Mouse (Mus musculus): ENCODE results near the gene Adam8. TPM values are rescaled to one million over a fixed set of nuclear protein-coding genes. Genes with fewer than 3 reads are reported as not detected.

Adam8 gene
- polyA plus RNA-seq, 1 experiment from 2014 or later, result 2.7 TPM

DNA sequence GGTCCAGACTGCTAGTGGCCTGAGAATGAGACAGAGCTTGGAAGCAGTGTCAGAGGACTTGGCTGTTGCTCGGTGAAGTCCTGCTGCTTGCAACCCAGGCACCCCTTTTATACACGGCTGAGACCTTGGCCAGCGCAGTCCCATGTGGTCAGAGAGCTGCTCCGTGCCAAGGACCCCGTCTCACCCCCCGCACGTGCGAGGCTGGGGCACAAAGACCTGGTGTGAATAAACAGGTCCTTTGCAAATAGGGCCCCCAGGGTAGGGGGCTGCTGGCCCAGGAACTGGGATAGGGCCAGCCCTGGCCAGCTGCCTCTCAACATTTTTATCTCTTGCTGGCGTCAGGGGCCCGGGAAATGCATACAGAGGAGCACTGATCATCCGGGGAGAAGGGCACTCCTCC, 34.4 kb downstream of the Adam8 start:
- Histone ChIP-seq H3K27me3 (replicated peaks) (no peaks in the 10 kb centered on the region), H3K27ac (no peak overlapping the region), H3K36me3 (no peaks in the 10 kb centered on the region), H3K9me3 (no peaks in the 10 kb centered on the region), H3K4me3 (replicated peaks) (no peak overlapping the region), H3K9ac (no peak overlapping the region), H3K4me2 (no peak overlapping the region), H3K4me1 (0 out of 2 replicates have a peak, but pooled peaks cover 4% of the 10 kb centered on the region)
- 24% methylated on average over 11 of the region's 11 CpGs for WGBS
- no peak for ATAC-seq (ENCODE audit: insufficient read depth, low FRiP score, low read depth)

GRCm38 (mm10) chr7:139957437-139957836, 34.9 kb downstream of the Adam8 start:
- Histone ChIP-seq H3K27me3 (replicated peaks) (no peaks in the 10 kb centered on the region), H3K4me3 (replicated peaks) (no peak overlapping the region), H3K9ac (no peak overlapping the region), H3K27ac (no peak overlapping the region), H3K36me3 (no peaks in the 10 kb centered on the region), H3K4me1 (0 out of 2 replicates have a peak, but pooled peaks cover 4% of the 10 kb centered on the region), H3K4me2 (no peak overlapping the region), H3K9me3 (no peaks in the 10 kb centered on the region)
- no peak for ATAC-seq (ENCODE audit: insufficient read depth, low FRiP score, low read depth)
- WGBS, result 49% methylated on average over 11 of the region's 11 CpGs

DNA sequence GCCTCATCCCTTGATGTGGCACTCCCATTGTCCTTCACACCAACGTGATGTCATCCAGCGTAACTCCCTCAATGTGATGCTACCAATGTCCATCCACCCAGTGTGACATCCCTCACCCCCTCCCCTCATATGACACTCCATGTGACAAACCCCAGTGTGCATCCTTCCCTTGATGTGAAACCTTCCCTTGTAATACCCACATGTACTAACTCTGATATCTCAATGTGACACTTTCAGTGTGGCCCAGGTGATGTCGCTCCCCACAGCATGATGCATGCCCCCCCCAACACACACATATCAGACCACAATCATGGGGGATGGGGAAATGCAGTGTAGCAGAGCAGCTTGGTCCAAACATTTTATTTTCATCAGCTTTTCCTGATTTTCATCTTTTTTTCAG, 35.7 kb downstream of the Adam8 start:
- 66% methylated on average over 3 of the region's 3 CpGs for WGBS
- H3K4me3 ChIP-seq (replicated peaks), result no peak overlapping the region
- no peaks in the 10 kb centered on the region for H3K27me3 ChIP-seq (replicated peaks)
- 0 out of 2 replicates have a peak, but pooled peaks cover 4% of the 10 kb centered on the region for H3K4me1 ChIP-seq
- no peak overlapping the region for H3K4me2 ChIP-seq
- ATAC-seq (ENCODE audit: insufficient read depth, low FRiP score, low read depth), result no peak
- H3K27ac ChIP-seq, result no peak overlapping the region
- no peaks in the 10 kb centered on the region for H3K9me3 ChIP-seq
- H3K36me3 ChIP-seq, result no peaks in the 10 kb centered on the region
- no peak overlapping the region for H3K9ac ChIP-seq

DNA sequence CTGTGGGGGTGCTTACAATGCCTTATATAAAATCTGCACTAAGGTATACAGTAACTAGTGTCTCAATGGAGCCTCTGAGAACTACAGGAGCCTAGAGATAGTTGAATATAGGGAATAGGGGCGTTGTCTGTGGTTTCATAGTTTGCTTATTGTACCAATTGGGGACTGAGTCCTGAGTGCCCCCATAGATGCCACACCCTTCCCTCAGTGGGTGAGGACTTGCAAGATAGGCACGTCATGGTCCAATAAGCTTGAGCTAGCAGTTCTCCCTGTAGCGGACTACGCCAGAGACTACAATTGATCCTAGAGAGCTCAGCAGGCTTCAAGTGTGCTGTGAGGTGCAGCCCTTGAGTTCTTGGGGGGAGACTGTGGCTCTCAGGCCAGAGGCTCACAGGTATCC, 36.9 kb downstream of the Adam8 start:
- Histone ChIP-seq H3K9ac (no peak overlapping the region), H3K4me1 (0 out of 2 replicates have a peak, but pooled peaks cover 4% of the 10 kb centered on the region), H3K4me3 (replicated peaks) (no peak overlapping the region), H3K27me3 (replicated peaks) (no peaks in the 10 kb centered on the region), H3K4me2 (no peak overlapping the region), H3K27ac (no peak overlapping the region), H3K36me3 (no peaks in the 10 kb centered on the region), H3K9me3 (no peaks in the 10 kb centered on the region)
- WGBS, result 79% methylated on average over 4 of the region's 4 CpGs
- ATAC-seq (ENCODE audit: insufficient read depth, low FRiP score, low read depth), result no peak

- peaks cover 4% of the 10 kb centered on the region for H3K27me3 ChIP-seq (replicated peaks)
- no peak overlapping the region for H3K9ac ChIP-seq
- ATAC-seq (ENCODE audit: insufficient read depth, low FRiP score, low read depth), result no peak
- H3K4me1 ChIP-seq, result no peaks in the 10 kb centered on the region
- H3K4me2 ChIP-seq, result no peak overlapping the region
- H3K36me3 ChIP-seq, result no peaks in the 10 kb centered on the region
- 68% methylated on average over 6 of the region's 6 CpGs for WGBS
- no peaks in the 10 kb centered on the region for H3K9me3 ChIP-seq
- H3K4me3 ChIP-seq (replicated peaks), result no peak overlapping the region
- H3K27ac ChIP-seq, result no peak overlapping the region
These were observed 40.2 kb downstream of the Adam8 start for GRCm38 (mm10) chr7:139951991-139952633.

DNA sequence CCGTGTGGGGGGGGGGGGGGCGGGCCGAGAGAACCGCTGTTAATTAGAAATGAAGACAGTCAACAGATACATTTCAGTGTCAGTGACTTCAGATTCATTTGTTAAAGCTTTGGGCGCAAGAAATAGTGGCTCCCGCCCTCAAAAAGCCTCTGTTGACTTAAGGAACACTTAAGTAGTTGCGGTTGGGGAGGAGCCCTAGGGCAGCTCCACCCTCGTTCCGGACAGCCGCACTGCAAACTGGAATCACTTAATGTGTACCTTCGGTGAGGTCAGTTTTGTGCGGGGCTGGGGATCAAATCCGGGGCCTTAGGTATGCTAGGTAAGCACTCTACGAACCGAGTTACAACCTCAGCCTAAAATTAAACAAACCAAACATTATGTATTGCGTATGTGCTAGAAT, 41.3 kb downstream of the Adam8 start:
- Histone ChIP-seq H3K4me3 (replicated peaks) (peak overlapping the region; percentile 64), H3K9me3 (no peaks in the 10 kb centered on the region), H3K4me1 (no peaks in the 10 kb centered on the region), H3K27ac (no peak overlapping the region), H3K4me2 (peak overlapping the region; percentile 97), H3K9ac (no peak overlapping the region), H3K36me3 (no peaks in the 10 kb centered on the region), H3K27me3 (replicated peaks) (peaks cover 11% of the 10 kb centered on the region)
- whole genome bisulfite sequencing, result 2% methylated on average over 16 of the region's 16 CpGs
- ATAC-seq (ENCODE audit: insufficient read depth, low FRiP score, low read depth), result peak; percentile 45; the same call in 1 of the 2 replicates

GRCm38 (mm10) chr7:139950283-139950971, 41.9 kb downstream of the Adam8 start:
- Histone ChIP-seq H3K4me1 (no peaks in the 10 kb centered on the region), H3K4me3 (replicated peaks) (peak overlapping the region; percentile 64), H3K9ac (peak overlapping the region; percentile 37), H3K36me3 (no peaks in the 10 kb centered on the region), H3K27me3 (replicated peaks) (peaks cover 17% of the 10 kb centered on the region), H3K4me2 (peak overlapping the region; percentile 97), H3K9me3 (no peaks in the 10 kb centered on the region), H3K27ac (peak overlapping the region; percentile 61; the same call in 1 of the 2 replicates)
- ATAC-seq (ENCODE audit: insufficient read depth, low FRiP score, low read depth), result peak; percentile 66
- WGBS, result under 1% methylated on average over 33 of the region's 33 CpGs

- Histone ChIP-seq H3K27ac (peak overlapping the region; percentile 61; the same call in 1 of the 2 replicates), H3K9me3 (no peaks in the 10 kb centered on the region), H3K27me3 (replicated peaks) (peaks cover 23% of the 10 kb centered on the region), H3K4me2 (peak overlapping the region; percentile 97), H3K4me3 (replicated peaks) (peak overlapping the region; percentile 64), H3K4me1 (no peaks in the 10 kb centered on the region), H3K9ac (peak overlapping the region; percentile 37), H3K36me3 (no peaks in the 10 kb centered on the region)
- under 1% methylated on average over 15 of the region's 15 CpGs for WGBS
- ATAC-seq (ENCODE audit: insufficient read depth, low FRiP score, low read depth), result peak; percentile 59; the same call in 1 of the 2 replicates
These were observed 42.5 kb downstream of the Adam8 start for GRCm38 (mm10) chr7:139949893-139950282.

GRCm38 (mm10) chr7:139946032-139946431, 46.3 kb downstream of the Adam8 start:
- Histone ChIP-seq H3K4me1 (peaks cover 12% of the 10 kb centered on the region), H3K27ac (no peak overlapping the region), H3K9ac (no peak overlapping the region), H3K36me3 (no peaks in the 10 kb centered on the region), H3K27me3 (replicated peaks) (peaks cover 52% of the 10 kb centered on the region), H3K4me2 (no peak overlapping the region), H3K9me3 (no peaks in the 10 kb centered on the region), H3K4me3 (replicated peaks) (no peak overlapping the region)
- no peak for ATAC-seq (ENCODE audit: insufficient read depth, low FRiP score, low read depth)
- 41% methylated on average over 5 of the region's 5 CpGs for WGBS

DNA sequence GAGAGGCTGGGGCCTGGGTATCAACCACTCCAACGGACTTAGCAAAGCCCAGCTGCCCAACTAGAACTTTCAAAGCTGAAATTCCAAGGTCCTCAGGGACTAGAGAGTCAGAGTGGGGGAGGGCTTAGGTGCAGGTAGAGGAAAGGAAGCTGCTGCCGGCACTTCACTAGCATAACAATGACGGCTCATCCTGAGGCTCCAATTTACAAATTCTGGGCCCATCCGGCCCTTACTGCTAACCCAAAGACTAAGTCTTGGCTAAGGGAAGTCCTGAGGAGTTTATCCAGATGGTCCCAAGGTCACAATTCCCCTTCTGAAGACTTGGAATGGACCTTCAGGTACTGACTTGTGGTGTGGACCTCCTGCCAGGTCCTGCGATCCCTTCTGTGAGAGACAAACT, 46.8 kb downstream of the Adam8 start:
- WGBS, result 28% methylated on average over 5 of the region's 5 CpGs
- Histone ChIP-seq H3K9me3 (no peaks in the 10 kb centered on the region), H3K9ac (no peak overlapping the region), H3K4me3 (replicated peaks) (no peak overlapping the region), H3K27ac (no peak overlapping the region), H3K27me3 (replicated peaks) (peaks cover 52% of the 10 kb centered on the region), H3K4me2 (no peak overlapping the region), H3K36me3 (no peaks in the 10 kb centered on the region), H3K4me1 (peaks cover 12% of the 10 kb centered on the region)
- no peak for ATAC-seq (ENCODE audit: insufficient read depth, low FRiP score, low read depth)

- H3K4me2 ChIP-seq, result peak overlapping the region; percentile 67
- peaks cover 12% of the 10 kb centered on the region for H3K4me1 ChIP-seq
- 4% methylated on average over 68 of the region's 68 CpGs for WGBS
- H3K27me3 ChIP-seq (replicated peaks), result peaks cover 52% of the 10 kb centered on the region
- no peaks in the 10 kb centered on the region for H3K36me3 ChIP-seq
- H3K9ac ChIP-seq, result no peak overlapping the region
- peak; percentile 44; the same call in 1 of the 2 replicates for ATAC-seq (ENCODE audit: insufficient read depth, low FRiP score, low read depth)
- no peaks in the 10 kb centered on the region for H3K9me3 ChIP-seq
- H3K4me3 ChIP-seq (replicated peaks), result peak overlapping the region; percentile 36
- H3K27ac ChIP-seq, result no peak overlapping the region
These were observed 47.8 kb downstream of the Adam8 start for GRCm38 (mm10) chr7:139944291-139945240.
